Mouse (Mus musculus) testis, adult 2 months (tissue): Measurements from ENCODE around the gene Babam2.

ENCODE experiments used
- CTCF ChIP-seq: fragments of 200-500 bp; IDR thresholded peaks from 2 replicates; pipeline ENCODE4 v1.5.1; 2012; ENCODE audit warnings: low read depth, mild to moderate bottlenecking, inconsistent platforms, low read length, moderate library complexity; ENCODE audit not compliant: control insufficient read depth, insufficient read depth, insufficient replicate concordance
- POLR2A ChIP-seq: fragments of 200-500 bp; IDR thresholded peaks from 2 replicates; pipeline ENCODE4 v1.6.1; 2012; ENCODE audit warnings: low read depth, mild to moderate bottlenecking, inconsistent platforms, low read length, moderate library complexity; ENCODE audit not compliant: control insufficient read depth

DNA sequence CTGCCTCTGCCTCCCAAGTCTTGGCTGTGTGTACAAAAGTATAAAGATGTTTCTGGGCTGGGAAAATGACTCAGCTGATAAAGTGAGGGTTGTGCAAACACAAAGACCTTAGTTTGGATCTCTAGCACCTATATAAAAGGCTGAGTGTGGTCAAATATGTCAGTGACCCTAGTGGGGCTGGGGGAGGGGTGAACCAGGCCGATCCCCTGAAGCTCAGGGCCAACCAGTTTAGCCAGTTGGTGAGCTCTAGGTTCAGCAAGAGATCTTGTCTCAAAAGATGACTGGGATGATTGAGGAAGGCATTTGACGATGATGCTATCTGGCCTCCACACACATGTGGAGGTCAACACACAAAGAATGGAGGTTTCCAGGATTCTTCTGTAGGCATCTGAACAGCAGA lies 320.8 kb downstream of the Babam2 start:
- no peak for TF ChIP-seq CTCF
- TF ChIP-seq POLR2A: no peak
